Mouse (Mus musculus) urinary bladder, postnatal 25 days (tissue): ENCODE results near the gene Vps35l.

Source experiments
- DNase-seq: peaks from one replicate; pipeline ENCODE4 v3.0.0; 2022; ENCODE audit warnings: low spot score

Vps35l gene

DNA sequence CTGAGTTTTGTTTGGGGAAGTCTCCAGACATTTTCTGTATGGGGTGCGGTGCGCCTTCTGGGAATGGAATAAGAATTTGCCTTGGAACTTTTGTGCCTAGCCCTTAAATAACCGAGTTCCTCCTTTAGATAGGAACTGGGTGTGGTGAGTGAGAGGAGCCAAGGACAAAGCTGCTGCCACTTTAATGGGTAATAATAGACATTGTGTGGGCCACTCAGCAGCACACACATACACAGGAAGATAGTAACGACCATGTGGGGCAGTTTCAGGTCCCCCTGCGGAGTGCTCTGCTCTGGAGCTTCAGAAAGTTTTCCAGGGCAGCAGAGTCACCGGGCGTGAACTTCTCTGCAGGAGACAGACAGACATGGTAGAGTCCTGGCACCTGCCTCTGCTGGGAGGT is 81.3 kb downstream of the Vps35l start:
- DNase-seq, result no peak

DNA sequence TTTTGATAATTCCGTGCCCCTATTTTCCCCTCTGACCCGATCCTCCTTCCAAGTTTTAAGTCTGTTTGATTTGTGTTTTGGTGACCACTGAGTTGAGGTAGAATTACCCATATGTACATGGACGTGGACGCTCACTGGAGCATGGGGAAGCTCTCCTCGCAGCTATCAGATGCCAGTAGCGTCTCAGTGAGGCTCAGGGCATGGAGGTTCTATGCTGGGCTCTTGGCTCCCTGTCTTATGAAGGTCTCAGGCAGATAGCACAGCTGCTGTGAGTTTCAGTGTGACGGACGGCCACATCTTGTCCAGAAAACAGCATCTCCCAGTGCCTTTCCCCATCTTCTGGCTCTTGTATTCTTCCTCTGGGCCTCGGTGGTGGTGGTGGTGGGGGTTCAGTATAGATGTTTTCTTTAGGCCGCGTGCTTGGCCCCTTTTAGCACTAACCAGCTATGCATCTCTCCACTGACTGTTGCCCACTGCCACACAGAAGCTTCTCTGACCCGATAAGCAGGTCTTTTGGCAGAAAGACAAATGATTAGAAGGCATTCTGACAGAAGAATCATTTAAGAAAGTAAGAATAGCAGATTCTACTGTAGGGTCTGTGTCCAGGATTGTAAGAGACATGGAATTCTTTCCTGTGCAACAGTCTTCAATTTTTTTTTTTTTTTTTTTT is 82.0 kb downstream of the Vps35l start:
- no peak for DNase-seq

GRCm38 (mm10) chr7:118824451-118824850 is 84.4 kb downstream of the Vps35l start:
- DNase-seq, result no peak

- DNase-seq, result no peak
These were observed 88.0 kb downstream of the Vps35l start for GRCm38 (mm10) chr7:118827975-118828416.

GRCm38 (mm10) chr7:118837901-118838300 is 97.9 kb downstream of the Vps35l start:
- DNase-seq, result no peak

DNA sequence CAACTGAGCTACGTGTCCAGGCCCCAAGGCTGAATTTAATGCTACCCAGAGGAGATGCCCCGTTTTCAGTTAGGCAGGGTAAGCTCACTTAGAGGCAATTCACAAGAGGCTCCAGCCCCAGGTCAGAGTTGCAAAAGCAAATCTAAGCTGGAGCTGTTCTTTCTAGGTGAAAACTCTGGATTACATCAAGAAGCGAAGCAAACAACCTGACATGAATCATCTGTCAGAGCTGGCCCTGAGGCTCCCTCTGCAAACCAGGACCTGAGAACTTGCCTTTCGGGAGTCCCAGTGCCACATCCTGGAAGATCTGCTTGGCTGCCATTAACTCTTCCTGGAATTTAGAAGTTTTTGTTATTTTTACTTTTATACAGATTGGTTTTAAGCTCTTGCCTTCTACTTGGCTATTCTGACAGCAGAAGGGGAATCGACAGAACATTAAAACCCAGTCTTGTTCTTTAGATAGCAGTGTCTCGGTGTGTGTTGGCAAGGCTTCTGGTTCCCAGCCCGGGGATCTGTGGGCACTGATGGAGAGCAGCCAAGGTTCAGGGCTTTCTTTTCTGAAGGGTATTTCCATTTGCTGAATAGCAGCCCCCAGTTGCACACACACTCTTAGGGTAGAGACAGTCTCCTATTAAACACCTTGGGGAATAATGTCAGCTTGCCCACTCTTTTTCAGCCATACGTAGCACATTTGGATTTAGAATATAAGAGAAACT is 101.2 kb downstream of the Vps35l start:
- no peak for DNase-seq

- DNase-seq, result no peak
These were observed 101.8 kb downstream of the Vps35l start for GRCm38 (mm10) chr7:118841796-118842195.

DNA sequence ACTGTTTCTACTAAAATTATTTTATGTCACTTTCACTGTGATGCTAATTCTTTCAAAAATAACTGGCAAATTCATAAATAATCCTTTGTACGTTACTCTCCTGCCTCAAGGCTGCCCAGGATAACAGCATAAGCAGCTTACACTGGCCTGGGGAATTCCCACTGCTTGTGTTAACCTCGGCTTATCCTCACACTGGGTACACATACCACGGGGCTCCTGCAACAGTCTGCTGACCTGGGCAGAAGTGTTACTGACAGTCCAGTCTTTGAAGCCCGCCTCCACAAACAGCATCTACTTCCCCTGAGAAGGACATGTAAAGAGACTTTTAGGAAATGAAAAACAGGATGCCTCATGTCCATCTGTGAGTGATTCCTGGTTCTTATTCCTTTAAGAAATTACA is 102.9 kb downstream of the Vps35l start:
- no peak for DNase-seq

- DNase-seq, result no peak
These were observed 105.1 kb downstream of the Vps35l start for GRCm38 (mm10) chr7:118845141-118845540.

DNA sequence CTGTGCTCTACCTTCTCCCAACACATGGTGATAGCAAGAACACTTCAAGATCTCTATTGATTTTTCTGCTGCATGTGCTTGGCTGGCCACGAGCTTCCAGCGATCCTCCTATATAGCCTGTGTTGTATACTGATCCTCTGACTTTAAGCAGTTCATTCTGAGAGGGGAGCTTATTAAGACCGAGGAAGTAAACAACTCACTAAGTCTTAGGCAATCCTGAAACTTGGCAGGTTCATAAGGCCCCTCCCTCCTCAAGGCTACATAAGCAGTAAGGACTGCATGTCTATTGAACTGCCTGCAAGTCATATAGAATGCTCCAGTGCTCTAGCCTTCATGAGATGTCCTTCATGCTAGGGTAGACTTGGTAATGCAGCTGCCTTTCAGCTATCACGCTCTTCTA is 106.3 kb downstream of the Vps35l start:
- no peak for DNase-seq

- peak; percentile 51 for DNase-seq
These were observed 108.8 kb downstream of the Vps35l start for GRCm38 (mm10) chr7:118848796-118849195.

GRCm38 (mm10) chr7:118849543-118850250 is 109.7 kb downstream of the Vps35l start:
- no peak for DNase-seq

DNA sequence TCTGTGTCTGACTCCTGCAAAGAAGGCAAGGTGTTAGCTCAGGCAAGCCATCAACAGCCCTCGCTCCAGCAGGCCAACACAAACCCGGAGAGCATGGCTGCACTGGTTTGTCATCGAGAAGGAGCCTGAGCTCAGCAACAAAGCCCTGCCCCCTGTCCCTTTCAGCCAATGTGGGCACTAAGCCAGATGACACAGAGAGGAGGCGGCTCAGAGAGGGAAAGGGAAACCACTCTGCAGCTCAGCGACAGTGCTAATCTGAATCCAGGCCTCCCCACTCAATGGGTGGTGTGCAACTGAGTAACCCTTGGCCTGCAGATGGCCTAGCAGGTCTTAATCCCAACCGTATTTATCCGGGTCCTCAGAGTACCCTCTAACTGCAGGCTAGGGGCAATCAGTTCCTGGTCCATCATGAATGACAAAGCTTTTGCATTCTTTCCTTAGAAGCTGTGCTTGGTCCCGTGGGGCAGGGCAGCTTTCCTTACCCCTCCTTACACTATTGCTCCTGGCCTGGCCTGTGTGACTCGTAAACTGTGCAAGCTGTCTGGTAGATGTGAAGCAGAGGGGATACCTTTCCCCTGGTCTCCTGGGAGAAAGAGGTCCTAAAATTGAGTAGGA is 110.8 kb downstream of the Vps35l start:
- DNase-seq, result no peak

DNA sequence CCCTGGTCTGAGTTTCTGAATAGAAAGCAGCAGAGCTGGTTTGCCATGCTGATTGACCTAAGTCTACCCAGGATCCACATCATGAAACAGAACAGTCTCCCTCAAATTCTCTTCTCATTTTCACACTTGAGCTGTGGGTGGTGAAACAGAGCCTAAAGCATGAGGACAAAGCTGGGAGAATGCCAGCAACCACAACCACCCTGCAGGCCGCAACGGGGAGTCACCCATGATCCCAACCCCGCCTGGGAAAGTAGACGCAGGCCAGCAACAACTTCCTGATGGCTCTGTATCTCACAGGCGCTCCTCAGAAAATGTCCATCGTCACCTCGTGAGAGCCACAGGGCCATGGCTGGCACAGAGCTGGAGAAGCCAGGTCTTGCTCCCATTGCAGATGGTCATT is 111.5 kb downstream of the Vps35l start:
- no peak for DNase-seq

DNA sequence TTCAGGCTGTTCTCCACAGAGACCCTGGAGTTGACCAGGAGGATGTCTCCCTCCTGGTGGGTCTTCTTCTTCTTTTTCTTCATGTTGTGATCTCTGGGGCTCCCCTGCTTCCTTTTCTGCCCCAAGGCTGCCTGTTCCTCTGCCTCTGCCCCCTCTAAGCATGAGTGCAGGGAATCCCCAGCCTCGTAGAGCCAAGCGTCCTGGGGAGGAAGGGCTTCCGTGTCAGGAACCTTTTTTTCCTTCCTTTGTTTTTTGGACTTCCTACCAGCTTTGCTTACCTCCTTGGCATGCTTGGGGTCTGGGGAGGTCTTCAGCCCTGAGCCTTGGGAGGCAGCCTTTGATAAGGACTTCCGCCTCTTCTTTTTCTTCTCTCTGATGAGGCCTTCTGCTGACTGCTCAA is 112.6 kb downstream of the Vps35l start:
- no peak for DNase-seq

DNA sequence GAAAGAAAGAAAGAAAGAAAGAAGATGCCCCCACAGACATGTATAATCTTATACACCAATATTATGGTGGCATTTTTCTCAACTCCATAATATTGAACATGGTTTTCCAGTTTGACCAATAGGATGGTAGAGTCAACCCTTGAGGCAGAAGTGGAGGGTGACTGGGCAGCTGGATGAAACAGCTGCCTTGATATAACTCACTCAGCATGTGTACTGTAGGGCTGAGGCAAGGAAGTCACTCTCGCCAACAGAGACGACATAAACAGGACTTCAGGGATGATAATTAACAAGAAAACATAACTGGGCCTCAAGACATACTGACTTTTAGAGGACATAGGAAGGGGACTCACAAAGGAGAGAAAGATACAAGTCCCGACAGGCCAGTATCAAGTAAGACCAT is 114.6 kb downstream of the Vps35l start:
- DNase-seq, result no peak

- DNase-seq, result peak; percentile 95
These were observed 115.3 kb downstream of the Vps35l start, which contains the start of gene Iqck for GRCm38 (mm10) chr7:118855171-118855876. Iqck (plus strand) TSS chr7:118855752.

DNA sequence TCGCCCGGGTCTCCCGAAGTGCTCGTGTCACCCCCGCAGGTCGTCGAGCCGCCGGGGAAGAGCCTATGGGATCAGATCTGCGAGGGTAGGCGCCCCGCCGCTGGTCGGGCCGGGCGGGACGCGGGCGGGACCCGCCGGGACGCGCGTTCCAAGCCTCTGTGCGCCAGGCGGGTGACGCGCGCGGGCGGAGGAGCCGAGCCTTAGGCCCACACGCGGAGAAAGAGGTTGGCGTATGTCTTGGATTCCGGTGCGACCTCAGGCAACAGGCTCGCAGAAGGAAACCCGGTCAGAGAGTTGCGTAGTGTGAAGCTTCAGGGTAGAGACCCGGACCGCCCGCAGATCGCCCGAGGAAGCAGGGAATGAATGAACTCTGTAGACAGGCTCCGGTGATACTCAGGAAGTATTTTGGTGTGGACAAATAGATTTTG is 115.9 kb downstream of the Vps35l start, which contains the start of gene Knop1:
Gene Knop1 (minus strand): TSS at position 378 of the 428 bp plus-strand sequence.
- no peak for DNase-seq

GRCm38 (mm10) chr7:118858640-118859039 is 118.6 kb downstream of the Vps35l start:
- no peak for DNase-seq

- no peak for DNase-seq
These were observed 125.3 kb downstream of the Vps35l start for GRCm38 (mm10) chr7:118865362-118865761.

- DNase-seq, result no peak
These were observed 139.5 kb downstream of the Vps35l start for GRCm38 (mm10) chr7:118879466-118880029.
